Mouse (Mus musculus) layer of hippocampus, postnatal 25 days (tissue): ENCODE results near the gene Tbrg4. TPM values are rescaled to one million over a fixed set of nuclear protein-coding genes. Genes with fewer than 3 reads are reported as not detected.

Source experiments
- total RNA-seq, 2 experiments: library from RNA; stranded (reverse); gene quantifications; 2 replicates each; pipeline ENCODE4 v1.2.3; 2021

Tbrg4 gene
- total RNA-seq, 2 experiments from 2014 or later = 45.0 to 53.0 TPM

Other genes with a start within 250 kb of the Tbrg4 start
- 100 to 1,000 TPM; 165 to 189 TPM for gene Zmiz2, start 237.0 kb downstream of the Tbrg4 start, total RNA-seq
- gene Ppia, start 210.6 kb downstream of the Tbrg4 start, total RNA-seq = 1,000 to 10,000 TPM; 1,673 to 1,893 TPM
- 10 to 100 TPM; 40.9 to 42.0 TPM for gene H2afv, start 181.6 kb downstream of the Tbrg4 start, total RNA-seq
- 100 to 1,000 TPM; 253 to 270 TPM for gene Purb, start 150.2 kb downstream of the Tbrg4 start, total RNA-seq
- gene Myo1g, start 105.1 kb downstream of the Tbrg4 start, total RNA-seq = under 1 TPM; 0.20 to 0.47 TPM
- gene Ccm2, start 79.2 kb downstream of the Tbrg4 start, total RNA-seq = 10 to 100 TPM; 51.8 to 54.9 TPM
- gene Nacad, start 20.0 kb downstream of the Tbrg4 start, total RNA-seq = 10 to 100 TPM; 43.8 to 44.9 TPM
- gene Wap, start 12.6 kb upstream of the Tbrg4 start, total RNA-seq = not detected
- gene Ramp3, start 32.5 kb upstream of the Tbrg4 start, total RNA-seq = 1 to 10 TPM; 4.7 to 7.4 TPM
- not detected for gene Gm11983, start 211.6 kb upstream of the Tbrg4 start, total RNA-seq